Mouse (Mus musculus) retina, embryonic 14.5 days (tissue): ENCODE results near the gene Itgb7.

ENCODE experiments used
- DNase-seq: peaks from one replicate; pipeline ENCODE4 v3.0.0-alpha.2; 2015; ENCODE audit warnings: low spot score

Gene Itgb7

DNA sequence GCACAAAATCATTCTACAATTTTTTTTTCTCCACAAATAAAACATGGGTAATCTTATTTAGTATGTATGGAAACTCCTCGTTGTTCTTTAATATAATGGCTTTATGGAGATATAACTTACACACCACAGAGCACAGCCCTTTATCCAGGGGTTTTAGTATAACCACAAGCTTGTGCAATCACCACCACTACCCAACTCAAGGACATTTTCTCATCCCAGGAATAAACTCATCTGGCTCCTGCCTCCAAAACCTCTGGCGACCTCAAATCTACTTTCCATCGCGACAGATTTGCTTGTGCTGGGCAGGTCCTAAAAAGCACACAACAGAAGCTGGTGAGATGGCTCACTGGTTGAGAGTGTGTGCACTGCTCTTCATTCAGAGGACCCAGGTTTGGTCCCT is 38.1 kb downstream of the Itgb7 start:
- DNase-seq: no peak

DNA sequence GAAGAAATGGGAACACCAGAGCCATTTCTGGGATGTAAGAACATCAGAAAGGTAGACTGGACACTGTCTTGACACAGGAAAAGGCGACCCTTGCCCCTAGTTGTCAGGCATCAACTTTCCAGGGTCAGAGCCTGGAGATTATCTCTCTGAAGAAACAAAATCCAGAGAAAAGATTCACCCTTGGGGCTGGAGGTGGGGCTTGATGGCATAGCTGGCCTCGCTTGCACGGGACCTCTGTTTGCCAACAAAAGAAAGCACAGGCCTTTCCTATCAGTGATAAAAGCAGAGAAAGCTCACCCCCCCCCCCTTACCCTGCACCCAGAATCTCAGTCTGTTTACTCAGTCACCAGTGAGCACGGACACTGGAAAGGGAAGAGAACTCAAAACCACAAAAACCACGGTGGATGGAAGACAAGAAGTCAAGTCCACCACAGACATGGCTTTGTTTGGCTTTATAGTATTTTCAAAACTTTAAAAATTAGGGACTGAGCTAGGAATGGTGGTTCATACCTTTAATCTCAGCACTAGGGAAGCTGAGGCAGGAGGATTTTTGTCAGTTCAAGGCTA is 38.8 kb downstream of the Itgb7 start:
- DNase-seq: no peak

DNA sequence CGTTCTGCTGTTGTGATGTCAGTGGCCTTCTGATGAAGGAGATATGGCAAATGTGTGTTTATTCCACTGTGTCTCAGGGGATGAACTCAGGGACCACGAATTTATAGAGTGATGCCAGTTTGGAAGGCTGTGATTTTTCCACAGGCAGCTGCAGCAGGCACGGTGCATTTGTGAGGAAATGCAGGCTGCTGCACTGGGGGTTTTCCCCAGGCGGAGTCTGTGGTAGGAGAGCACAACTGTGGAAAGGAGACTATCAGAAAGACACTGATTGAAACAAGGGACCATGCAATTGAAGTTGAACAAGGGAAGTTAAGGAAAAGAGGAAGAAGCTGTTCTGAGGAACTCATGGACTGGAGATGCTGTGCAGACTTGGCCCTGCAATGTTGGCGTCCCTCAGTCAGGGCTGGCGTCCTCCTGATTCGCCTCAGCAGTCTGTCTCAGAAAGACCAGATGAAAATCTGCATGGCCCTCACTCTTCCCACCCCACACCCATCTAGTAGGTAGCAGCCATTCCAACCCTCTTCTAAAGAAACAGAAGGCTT is 39.4 kb downstream of the Itgb7 start:
- DNase-seq: no peak

DNA sequence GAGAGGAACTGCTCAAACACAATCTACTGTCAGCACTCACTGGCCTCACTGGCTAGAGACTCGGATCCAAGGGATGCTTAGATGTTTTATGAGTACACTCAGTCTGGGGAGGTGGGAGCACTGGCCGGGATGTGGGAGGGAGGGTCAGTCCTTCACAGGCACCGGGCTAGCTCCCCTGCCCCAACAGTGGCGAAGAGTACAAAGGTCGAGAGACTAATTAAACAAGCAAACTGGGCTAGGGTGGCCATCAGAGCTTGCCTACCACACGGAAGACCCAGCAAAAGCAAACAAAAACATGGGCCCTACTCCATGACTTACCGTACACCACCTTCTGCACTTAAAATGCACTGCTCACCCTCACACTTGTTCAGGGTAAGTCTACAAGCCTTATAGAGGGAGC is 40.0 kb downstream of the Itgb7 start:
- no peak for DNase-seq

DNA sequence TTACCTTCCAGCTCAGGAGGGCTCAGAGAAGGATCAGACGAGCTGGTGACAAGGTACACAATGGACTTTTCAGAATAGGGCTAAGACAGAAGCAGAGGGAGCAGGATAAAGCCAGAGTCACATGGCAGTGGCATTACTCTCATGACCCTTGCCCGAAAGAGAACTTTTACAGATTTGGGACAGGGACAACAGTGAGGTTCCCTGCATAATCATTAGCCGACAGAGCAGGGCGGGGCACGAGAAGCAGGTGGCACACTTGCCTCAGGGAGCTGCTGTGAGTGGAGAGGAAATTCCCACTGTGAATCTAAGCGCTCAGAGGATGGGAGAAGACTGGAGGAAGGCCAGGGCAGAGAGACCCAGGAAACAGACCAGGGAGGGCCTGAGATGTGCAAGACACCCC is 42.9 kb downstream of the Itgb7 start:
- no peak for DNase-seq

DNA sequence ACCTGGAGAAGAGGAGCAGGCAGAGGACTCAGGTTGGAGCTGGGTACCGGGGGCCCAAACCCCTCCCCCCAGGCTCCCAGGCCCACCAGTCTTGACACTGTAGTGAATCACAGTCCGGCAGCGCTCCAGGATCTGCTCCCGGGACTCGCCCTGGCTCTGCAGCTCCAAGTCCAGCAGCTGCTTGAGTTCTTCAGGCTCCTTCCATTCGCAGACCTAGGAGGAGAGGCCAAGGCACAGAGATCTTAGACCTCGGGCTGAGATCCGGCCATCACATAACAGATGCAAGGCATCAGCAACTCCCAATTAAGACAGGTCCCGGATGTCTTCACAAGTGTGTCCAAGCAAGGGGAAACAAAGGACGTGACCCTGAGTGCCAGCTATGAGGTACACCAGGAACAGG is 43.6 kb downstream of the Itgb7 start:
- no peak for DNase-seq

DNA sequence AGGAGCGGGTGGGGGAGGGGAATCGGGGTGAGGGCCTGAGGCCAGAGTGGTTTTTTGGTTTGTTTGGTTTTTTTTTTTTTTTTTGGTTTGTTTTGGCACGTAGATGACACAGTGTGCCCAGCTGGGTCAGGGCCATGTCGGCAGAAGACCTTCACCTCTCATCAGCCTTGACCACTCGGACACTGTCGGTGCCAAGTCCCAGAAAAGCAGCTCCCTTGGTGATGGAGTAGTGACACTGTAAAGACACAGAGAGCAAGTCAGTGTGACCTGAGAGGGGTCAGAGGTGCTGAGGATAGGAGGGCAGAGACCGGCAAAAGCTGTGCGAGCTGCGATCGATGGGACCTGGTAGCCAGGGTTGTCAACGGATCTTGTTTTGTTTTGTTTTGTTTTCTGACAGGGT is 45.5 kb downstream of the Itgb7 start:
- DNase-seq: no peak

DNA sequence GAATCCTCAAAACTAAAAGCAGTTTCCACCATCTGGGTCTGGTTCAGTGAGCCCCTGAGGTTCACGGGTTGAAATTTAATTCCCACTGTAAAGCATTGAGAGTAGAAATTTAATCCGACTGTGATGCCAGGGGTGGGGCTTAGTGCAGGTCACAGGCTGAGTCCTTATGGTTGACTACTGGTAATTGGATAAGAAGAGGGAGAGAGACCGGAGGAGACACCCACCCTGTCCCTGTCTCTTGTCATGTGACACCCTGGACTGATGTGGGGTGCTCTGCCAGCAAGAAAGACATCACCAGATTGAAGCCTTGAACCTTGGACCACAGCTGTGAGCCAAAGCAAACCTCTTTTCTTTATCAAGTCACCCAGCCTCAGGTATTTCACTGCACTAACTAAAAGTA is 48.7 kb downstream of the Itgb7 start:
- DNase-seq: no peak

DNA sequence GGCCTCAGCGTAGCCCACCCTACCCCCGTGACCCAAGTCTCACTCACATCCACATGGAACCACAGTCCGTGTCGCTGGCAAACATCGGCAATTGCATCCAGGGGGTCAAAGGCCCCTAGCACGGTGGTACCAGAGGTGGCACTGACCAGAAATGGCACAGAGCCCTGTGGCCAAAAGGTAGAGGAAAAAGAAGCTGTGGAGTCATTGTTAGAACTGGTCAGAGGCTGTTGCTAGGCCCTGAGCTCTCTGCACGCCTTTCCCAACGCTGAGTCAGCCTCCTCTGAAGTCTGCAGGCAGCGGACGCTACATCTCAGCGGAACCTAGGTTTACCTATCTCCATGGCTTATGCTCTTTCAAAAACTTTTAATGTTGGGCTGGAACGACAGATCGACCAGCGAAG is 51.8 kb downstream of the Itgb7 start:
- DNase-seq: no peak

DNA sequence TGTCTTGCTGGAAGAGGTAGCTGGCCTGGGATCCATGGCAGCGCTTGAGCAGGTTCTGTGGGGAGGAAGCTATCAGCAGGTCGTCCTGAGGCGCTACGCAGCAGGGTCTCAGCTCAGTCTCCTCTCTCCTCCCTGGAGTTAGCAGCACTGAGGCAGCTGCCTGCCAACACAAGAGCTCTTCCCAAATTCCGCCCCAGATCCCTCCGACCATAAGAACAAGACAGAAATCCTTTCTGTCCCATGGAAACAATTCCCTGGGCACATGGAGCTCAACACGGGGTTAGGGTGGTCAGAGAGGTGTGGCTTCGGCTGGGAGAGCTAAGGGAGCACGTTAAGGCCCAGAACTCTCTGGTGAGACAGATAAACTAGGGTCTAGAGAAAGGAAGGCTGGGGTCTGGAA is 52.6 kb downstream of the Itgb7 start:
- no peak for DNase-seq

DNA sequence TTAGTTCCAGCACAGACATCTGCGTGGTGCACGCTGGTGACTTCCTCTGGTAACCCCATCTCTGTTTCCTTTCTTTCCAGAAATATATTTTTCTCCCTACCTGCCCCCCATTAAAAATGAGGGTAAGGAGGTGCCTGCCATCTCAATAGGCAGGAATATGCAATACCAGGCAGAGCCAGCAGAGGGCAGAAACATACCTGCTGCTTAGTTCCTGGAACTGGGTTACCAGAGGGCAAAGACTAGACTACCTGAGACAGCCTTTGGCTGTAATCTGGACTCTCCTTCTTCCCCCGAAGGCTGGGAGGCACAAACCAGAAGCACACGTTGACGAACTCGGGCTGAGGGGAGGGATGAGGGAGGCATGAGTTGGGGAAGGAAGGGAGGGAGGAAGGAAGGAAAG is 53.5 kb downstream of the Itgb7 start:
- DNase-seq: peak; percentile 87

DNA sequence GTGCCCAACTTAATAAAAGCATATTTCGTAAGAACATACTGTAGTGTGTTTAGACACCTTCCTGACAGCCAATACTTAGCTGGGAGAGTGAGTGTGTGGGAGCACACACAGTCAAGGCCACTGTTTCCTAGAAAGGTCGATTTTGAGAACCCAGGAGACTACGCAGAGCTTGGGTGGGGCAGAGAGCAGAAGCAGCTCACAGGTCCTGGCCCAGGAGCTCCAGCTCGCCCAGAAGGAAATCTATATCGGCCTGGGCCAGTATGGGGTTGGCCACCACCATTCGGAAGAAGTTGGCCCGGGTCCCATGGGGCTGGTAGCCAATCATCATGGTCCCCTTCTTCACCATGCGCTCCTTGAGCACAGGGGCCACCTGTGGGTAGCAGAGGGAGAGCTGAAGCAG is 54.3 kb downstream of the Itgb7 start:
- DNase-seq: no peak

DNA sequence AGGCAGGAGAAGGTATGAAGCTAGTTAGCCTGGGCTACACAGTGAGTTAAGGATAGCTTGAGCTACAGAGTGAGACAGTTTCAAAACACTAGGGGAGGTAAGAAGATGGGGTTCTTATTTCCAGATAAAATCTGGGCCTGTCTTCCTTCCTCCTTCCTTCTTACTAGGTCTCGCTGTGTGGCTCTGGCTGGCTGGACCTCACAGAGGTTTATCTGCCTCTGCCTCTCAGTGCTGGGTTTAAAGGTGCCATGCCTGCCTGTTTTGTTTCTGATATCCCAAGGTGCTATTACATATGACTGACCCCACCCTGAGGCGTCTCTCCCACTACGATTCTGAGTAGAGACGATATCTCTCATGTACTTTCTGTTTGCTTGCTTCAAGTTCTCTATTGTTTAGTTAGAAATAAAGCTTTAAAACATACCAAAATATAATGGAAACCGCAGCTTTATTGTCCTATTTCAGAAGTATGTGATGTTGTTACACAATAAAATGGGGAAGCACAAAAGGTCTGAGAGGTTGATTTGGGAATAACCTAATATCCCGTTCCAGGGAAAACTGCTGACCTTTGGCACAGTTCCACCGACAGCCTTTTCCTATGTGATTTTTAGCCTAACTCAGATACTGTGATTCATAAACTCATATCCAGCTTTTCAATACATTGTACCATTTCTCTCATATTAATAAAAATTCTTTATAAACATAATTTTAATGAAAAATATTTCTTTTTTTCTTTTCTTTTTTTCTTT is 55.0 kb downstream of the Itgb7 start:
- DNase-seq: no peak

DNA sequence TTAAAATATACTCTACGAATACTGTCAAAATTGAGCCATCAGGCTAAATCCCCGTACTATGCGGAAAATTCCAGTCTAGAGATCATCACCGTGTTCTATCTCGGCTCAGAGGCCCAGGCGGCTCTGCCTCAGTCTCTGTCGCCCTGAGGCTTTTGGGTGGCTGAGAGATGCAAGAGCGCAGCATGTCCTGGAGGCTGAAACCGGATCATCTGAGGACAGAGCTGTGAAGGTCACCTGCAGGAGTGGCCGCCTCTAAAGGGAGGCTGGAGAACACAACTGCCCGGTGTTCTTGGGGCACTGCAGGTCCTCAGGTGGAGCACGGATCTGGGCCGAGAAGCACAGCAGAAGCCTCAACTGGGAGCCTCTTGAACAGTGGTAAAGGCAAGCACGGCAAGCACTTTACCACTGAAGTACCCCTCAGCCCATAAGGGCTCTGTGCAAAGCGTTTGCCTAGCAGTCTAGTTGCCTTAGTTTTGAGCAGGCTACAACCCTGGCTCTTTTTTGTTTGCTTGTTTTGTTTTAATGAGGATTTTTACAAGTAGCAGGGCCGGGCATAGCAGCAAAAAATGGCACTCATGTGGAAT is 55.9 kb downstream of the Itgb7 start:
- no peak for DNase-seq

DNA sequence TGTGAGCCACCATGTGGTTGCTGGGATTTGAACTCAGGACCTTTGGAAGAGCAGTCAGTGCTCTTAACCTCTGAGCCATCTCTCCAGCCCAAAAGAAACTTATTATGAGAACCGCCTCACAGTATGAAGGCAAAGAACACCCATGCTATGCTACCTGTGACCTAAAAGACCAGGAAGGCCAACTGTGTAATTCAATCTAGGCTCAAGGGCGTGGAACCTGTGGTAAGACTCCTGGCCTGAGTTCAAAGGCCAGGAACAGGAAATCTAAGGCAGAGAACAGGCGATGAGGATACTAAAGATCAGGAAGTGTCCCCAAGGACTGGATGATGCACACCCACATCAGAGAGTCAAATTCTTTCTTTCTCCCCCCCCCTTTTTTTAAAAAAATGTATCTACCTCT is 58.2 kb downstream of the Itgb7 start:
- no peak for DNase-seq

DNA sequence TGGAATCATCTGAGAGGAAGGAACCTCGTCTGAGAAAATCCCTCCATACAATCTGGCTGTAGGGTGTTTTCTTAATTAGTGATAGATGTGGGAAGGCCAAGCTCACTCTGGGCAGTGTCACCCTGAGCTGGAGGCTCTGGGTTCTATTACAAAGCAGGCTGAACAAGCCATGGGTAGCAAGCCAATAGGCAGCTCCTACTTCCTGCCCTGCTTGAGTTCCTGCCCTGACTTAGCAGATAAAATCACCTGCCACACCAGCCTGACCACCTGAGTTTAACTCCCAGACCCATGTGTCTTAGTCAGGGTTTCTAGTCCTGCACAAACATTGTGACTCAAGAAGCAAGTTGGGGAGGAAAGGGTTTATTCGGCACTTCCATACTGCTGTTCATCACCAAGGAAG is 62.7 kb downstream of the Itgb7 start:
- DNase-seq: no peak

DNA sequence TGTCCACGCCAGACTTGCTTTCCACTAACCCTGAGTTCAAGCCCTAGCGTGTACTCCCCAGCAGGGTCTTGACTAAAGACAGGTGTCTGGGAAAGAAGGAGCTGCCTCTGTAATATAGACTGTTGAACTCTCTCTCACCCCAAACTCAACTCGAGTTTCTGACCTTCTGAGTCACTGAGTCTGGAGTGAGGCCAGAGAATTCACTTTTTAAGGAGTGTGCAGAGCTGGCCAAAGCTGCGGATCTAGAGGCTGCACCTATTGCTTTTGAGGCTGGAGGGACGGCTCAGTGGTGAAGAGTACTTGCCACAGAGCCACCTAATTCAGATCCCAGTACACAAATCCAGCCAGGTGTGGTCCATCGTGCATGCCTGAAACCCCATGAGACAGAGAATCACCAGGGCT is 64.1 kb downstream of the Itgb7 start:
- DNase-seq: no peak
